Mouse (Mus musculus): Measurements from ENCODE around the gene Arhgap28. TPM values are rescaled to one million over a fixed set of nuclear protein-coding genes. Genes with fewer than 3 reads are reported as not detected.
A peak's percentile ranks its signal among the peaks of the same experiment; 100 is the strongest.

Arhgap28 gene
- polyA plus RNA-seq, 1 experiment from 2014 or later, result 11.5 TPM

DNA sequence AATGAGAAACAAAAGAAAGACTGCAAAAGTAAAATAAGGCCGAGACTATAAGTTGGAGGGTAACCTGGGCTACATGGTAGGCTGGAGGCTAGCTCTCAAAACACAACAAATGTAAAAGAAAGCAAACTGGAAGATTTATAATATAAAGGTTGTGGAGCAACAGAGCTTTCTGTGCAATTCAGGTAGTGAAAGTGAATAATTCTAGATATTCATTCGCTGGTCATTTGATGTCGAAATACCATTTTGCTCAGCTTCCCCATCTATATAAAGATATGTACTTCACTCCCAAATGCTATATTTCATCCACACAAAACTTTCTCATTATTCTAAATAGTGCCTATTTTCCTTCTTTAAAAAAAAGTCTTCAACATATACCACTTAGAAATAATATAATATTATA, 66.9 kb downstream of the Arhgap28 start:
- Histone ChIP-seq H3K4me3 (replicated peaks; ENCODE audit: low read depth, low read length) (no peak overlapping the region), H3K27me3 (ENCODE audit: insufficient read depth, low read length) (no peaks in the 10 kb centered on the region), H3K36me3 (ENCODE audit: insufficient read depth, low read length) (no peaks in the 10 kb centered on the region), H3K27ac (no peak overlapping the region), H3K9ac (ENCODE audit: low read depth, low read length) (no peak overlapping the region), H3K4me2 (ENCODE audit: low read length) (no peak overlapping the region), H3K9me3 (replicated peaks; ENCODE audit: low read length) (no peaks in the 10 kb centered on the region), H3K4me1 (replicated peaks; ENCODE audit: insufficient read depth, low read length) (no peaks in the 10 kb centered on the region)
- ATAC-seq (replicated peaks; ENCODE audit: low FRiP score, low read depth) (no peak), DNase-seq (ENCODE audit: low spot score) (no peak)
- 94% methylated on average over 3 of the region's 3 CpGs for WGBS
- no peak for TF ChIP-seq CTCF (IDR thresholded peaks at IDR 0.05; ENCODE audit: low read depth)

DNA sequence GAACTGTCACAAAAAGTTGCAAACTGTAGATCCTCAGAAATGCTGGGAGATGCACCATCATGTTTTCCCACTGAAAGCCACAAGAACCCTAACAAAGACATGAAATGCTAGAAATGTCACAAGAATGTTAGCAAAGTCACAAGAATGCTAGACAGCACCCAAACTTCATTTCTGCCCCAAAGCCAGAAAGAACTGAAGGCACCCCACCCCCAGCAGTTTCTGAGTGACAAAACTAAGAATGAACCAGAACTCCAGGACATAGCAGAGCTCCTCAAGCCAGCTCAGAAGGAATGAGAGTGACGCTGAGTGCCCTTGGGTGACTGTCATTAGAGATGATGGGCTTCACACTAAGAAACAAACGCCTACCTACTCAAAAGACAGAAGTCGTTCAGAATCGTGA, 68.4 kb downstream of the Arhgap28 start:
- Histone ChIP-seq H3K9ac (ENCODE audit: low read depth, low read length) (no peak overlapping the region), H3K4me2 (ENCODE audit: low read length) (no peak overlapping the region), H3K9me3 (replicated peaks; ENCODE audit: low read length) (no peaks in the 10 kb centered on the region), H3K27ac (no peak overlapping the region), H3K27me3 (ENCODE audit: insufficient read depth, low read length) (no peaks in the 10 kb centered on the region), H3K4me3 (replicated peaks; ENCODE audit: low read depth, low read length) (no peak overlapping the region), H3K4me1 (replicated peaks; ENCODE audit: insufficient read depth, low read length) (no peaks in the 10 kb centered on the region), H3K36me3 (ENCODE audit: insufficient read depth, low read length) (no peaks in the 10 kb centered on the region)
- DNase-seq (ENCODE audit: low spot score) (no peak), ATAC-seq (replicated peaks; ENCODE audit: low FRiP score, low read depth) (no peak)
- 79% methylated on average over 4 of the region's 4 CpGs for WGBS
- TF ChIP-seq CTCF (IDR thresholded peaks at IDR 0.05; ENCODE audit: low read depth), result no peak

DNA sequence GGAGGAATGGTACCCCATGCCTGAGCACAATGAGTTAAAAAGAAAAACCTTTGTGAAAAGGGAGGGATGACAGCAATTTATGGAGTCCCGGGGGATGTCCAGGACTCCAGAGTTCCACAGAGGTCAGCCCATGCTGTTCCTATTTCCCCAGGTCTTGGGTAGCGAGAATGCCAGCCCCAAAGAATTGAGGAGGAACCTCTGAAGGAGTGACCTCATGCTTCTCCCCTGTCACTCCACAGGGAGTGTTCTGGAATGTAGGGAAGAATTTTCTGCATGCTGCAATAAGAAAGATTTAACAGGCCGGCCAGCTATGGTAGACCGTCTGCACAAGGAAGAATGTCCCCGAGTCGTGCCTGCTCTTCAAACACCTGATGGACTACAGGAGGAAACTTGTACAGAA, 72.5 kb downstream of the Arhgap28 start:
- Histone ChIP-seq H3K9ac (ENCODE audit: low read depth, low read length) (no peak overlapping the region), H3K4me1 (replicated peaks; ENCODE audit: insufficient read depth, low read length) (no peaks in the 10 kb centered on the region), H3K27me3 (ENCODE audit: insufficient read depth, low read length) (no peaks in the 10 kb centered on the region), H3K9me3 (replicated peaks; ENCODE audit: low read length) (no peaks in the 10 kb centered on the region), H3K36me3 (ENCODE audit: insufficient read depth, low read length) (no peaks in the 10 kb centered on the region), H3K4me3 (replicated peaks; ENCODE audit: low read depth, low read length) (no peak overlapping the region), H3K4me2 (ENCODE audit: low read length) (no peak overlapping the region), H3K27ac (no peak overlapping the region)
- ATAC-seq (replicated peaks; ENCODE audit: low FRiP score, low read depth) (peak; percentile 75; the same call in 1 of the 2 replicates), DNase-seq (ENCODE audit: low spot score) (peak; percentile 70)
- WGBS, result 36% methylated on average over 6 of the region's 6 CpGs
- TF ChIP-seq CTCF (IDR thresholded peaks at IDR 0.05; ENCODE audit: low read depth), result no peak

- DNase-seq (ENCODE audit: low spot score) (no peak), ATAC-seq (replicated peaks; ENCODE audit: low FRiP score, low read depth) (0 out of 2 replicates have a peak, but pooled peaks have one; percentile 25)
- H3K9me3 ChIP-seq (replicated peaks; ENCODE audit: low read length), result no peaks in the 10 kb centered on the region
- H3K4me2 ChIP-seq (ENCODE audit: low read length), result no peak overlapping the region
- H3K36me3 ChIP-seq (ENCODE audit: insufficient read depth, low read length), result no peaks in the 10 kb centered on the region
- H3K9ac ChIP-seq (ENCODE audit: low read depth, low read length), result no peak overlapping the region
- no peak for TF ChIP-seq CTCF (IDR thresholded peaks at IDR 0.05; ENCODE audit: low read depth)
- no peak overlapping the region for H3K4me3 ChIP-seq (replicated peaks; ENCODE audit: low read depth, low read length)
- H3K27me3 ChIP-seq (ENCODE audit: insufficient read depth, low read length), result no peaks in the 10 kb centered on the region
- no peaks in the 10 kb centered on the region for H3K4me1 ChIP-seq (replicated peaks; ENCODE audit: insufficient read depth, low read length)
- 0 out of 2 replicates have a peak overlapping the region, but pooled peaks have one; percentile 16 for H3K27ac ChIP-seq
- 50% methylated on average over 3 of the region's 3 CpGs for WGBS
Measured at GRCm38 (mm10) chr17:67930957-67931356, 73.0 kb downstream of the Arhgap28 start.

GRCm38 (mm10) chr17:67930467-67930866, 73.5 kb downstream of the Arhgap28 start:
- no peak overlapping the region for H3K4me3 ChIP-seq (replicated peaks; ENCODE audit: low read depth, low read length)
- WGBS, result 74% methylated on average over 3 of the region's 3 CpGs
- no peak for ATAC-seq (replicated peaks; ENCODE audit: low FRiP score, low read depth)
- H3K9ac ChIP-seq (ENCODE audit: low read depth, low read length), result no peak overlapping the region
- H3K27ac ChIP-seq, result 0 out of 2 replicates have a peak overlapping the region, but pooled peaks have one; percentile 16
- DNase-seq (ENCODE audit: low spot score), result no peak
- no peaks in the 10 kb centered on the region for H3K4me1 ChIP-seq (replicated peaks; ENCODE audit: insufficient read depth, low read length)
- no peak for TF ChIP-seq CTCF (IDR thresholded peaks at IDR 0.05; ENCODE audit: low read depth)
- no peaks in the 10 kb centered on the region for H3K9me3 ChIP-seq (replicated peaks; ENCODE audit: low read length)
- H3K36me3 ChIP-seq (ENCODE audit: insufficient read depth, low read length), result no peaks in the 10 kb centered on the region
- H3K4me2 ChIP-seq (ENCODE audit: low read length), result no peak overlapping the region
- H3K27me3 ChIP-seq (ENCODE audit: insufficient read depth, low read length), result no peaks in the 10 kb centered on the region

GRCm38 (mm10) chr17:67928280-67928679, 75.6 kb downstream of the Arhgap28 start:
- H3K4me3 ChIP-seq (replicated peaks; ENCODE audit: low read depth, low read length), result no peak overlapping the region
- ATAC-seq (replicated peaks; ENCODE audit: low FRiP score, low read depth), result no peak
- H3K9ac ChIP-seq (ENCODE audit: low read depth, low read length), result no peak overlapping the region
- no peak for DNase-seq (ENCODE audit: low spot score)
- WGBS, result 85% methylated on average over 6 of the region's 6 CpGs
- TF ChIP-seq CTCF (IDR thresholded peaks at IDR 0.05; ENCODE audit: low read depth), result no peak
- H3K4me2 ChIP-seq (ENCODE audit: low read length), result no peak overlapping the region
- no peaks in the 10 kb centered on the region for H3K9me3 ChIP-seq (replicated peaks; ENCODE audit: low read length)
- no peak overlapping the region for H3K27ac ChIP-seq
- no peaks in the 10 kb centered on the region for H3K36me3 ChIP-seq (ENCODE audit: insufficient read depth, low read length)
- H3K4me1 ChIP-seq (replicated peaks; ENCODE audit: insufficient read depth, low read length), result no peaks in the 10 kb centered on the region
- no peaks in the 10 kb centered on the region for H3K27me3 ChIP-seq (ENCODE audit: insufficient read depth, low read length)

- TF ChIP-seq CTCF (IDR thresholded peaks at IDR 0.05; ENCODE audit: low read depth), result no peak
- ATAC-seq (replicated peaks; ENCODE audit: low FRiP score, low read depth) (no peak), DNase-seq (ENCODE audit: low spot score) (no peak)
- Histone ChIP-seq H3K9me3 (replicated peaks; ENCODE audit: low read length) (no peaks in the 10 kb centered on the region), H3K4me2 (ENCODE audit: low read length) (no peak overlapping the region), H3K27ac (no peak overlapping the region), H3K4me1 (replicated peaks; ENCODE audit: insufficient read depth, low read length) (no peaks in the 10 kb centered on the region), H3K9ac (ENCODE audit: low read depth, low read length) (no peak overlapping the region), H3K4me3 (replicated peaks; ENCODE audit: low read depth, low read length) (no peak overlapping the region), H3K36me3 (ENCODE audit: insufficient read depth, low read length) (no peaks in the 10 kb centered on the region), H3K27me3 (ENCODE audit: insufficient read depth, low read length) (no peaks in the 10 kb centered on the region)
- WGBS, result 93% methylated on average over 8 of the region's 8 CpGs
Measured at GRCm38 (mm10) chr17:67927864-67928263, 76.1 kb downstream of the Arhgap28 start.

Data from kidney, postnatal 0 days (tissue).